Mouse (Mus musculus): ENCODE results near the gene Ube2cbp. TPM values are rescaled to one million over a fixed set of nuclear protein-coding genes. Genes with fewer than 3 reads are reported as not detected.
A peak's percentile ranks its signal among the peaks of the same experiment; 100 is the strongest.

The Ube2cbp gene
- polyA plus RNA-seq (2017; shearing (Covaris generic)) = 1 to 10 TPM; 2.3 to 3.4 TPM

- peak; percentile 65 for ATAC-seq
Observed at GRCm38 (mm10) chr9:86464151-86465105, at the start of gene Ube2cbp. Gene Ube2cbp, minus strand, starts transcription at chr9:86464950.

- ATAC-seq = no peak
Observed at GRCm38 (mm10) chr9:86514390-86514789, 49.6 kb upstream of the Ube2cbp start.

GRCm38 (mm10) chr9:86513733-86514132 is 49.0 kb upstream of the Ube2cbp start:
- no peak for ATAC-seq

- ATAC-seq = no peak
Observed at GRCm38 (mm10) chr9:86507437-86507836, 42.7 kb upstream of the Ube2cbp start.

GRCm38 (mm10) chr9:86499083-86499482 is 34.3 kb upstream of the Ube2cbp start:
- ATAC-seq = no peak

- ATAC-seq = no peak
Observed at GRCm38 (mm10) chr9:86496261-86496660, 31.5 kb upstream of the Ube2cbp start.

GRCm38 (mm10) chr9:86491740-86492139 is 27.0 kb upstream of the Ube2cbp start:
- no peak for ATAC-seq

- ATAC-seq = no peak
Observed at GRCm38 (mm10) chr9:86482236-86482635, 17.5 kb upstream of the Ube2cbp start.

- no peak for ATAC-seq
Observed at GRCm38 (mm10) chr9:86478414-86479093, 13.8 kb upstream of the Ube2cbp start.

- peak; percentile 61 for ATAC-seq
Observed at GRCm38 (mm10) chr9:86476763-86477162, 12.0 kb upstream of the Ube2cbp start.

GRCm38 (mm10) chr9:86475956-86476355 is 11.2 kb upstream of the Ube2cbp start:
- ATAC-seq = no peak

- peak; percentile 72 for ATAC-seq
Observed at GRCm38 (mm10) chr9:86466990-86467870, 2.5 kb upstream of the Ube2cbp start, which contains the start of gene Dop1a. Gene Dop1a, plus strand, starts transcription at chr9:86467154.

GRCm38 (mm10) chr9:86453626-86454025 is 11.1 kb downstream of the Ube2cbp start:
- ATAC-seq = no peak

GRCm38 (mm10) chr9:86451617-86452016 is 13.1 kb downstream of the Ube2cbp start:
- ATAC-seq = peak; percentile 94

GRCm38 (mm10) chr9:86451094-86451493 is 13.7 kb downstream of the Ube2cbp start:
- ATAC-seq = no peak

GRCm38 (mm10) chr9:86449581-86449980 is 15.2 kb downstream of the Ube2cbp start:
- ATAC-seq = peak; percentile 60

- ATAC-seq = no peak
Observed at GRCm38 (mm10) chr9:86447431-86447830, 17.3 kb downstream of the Ube2cbp start.

GRCm38 (mm10) chr9:86446847-86447246 is 17.9 kb downstream of the Ube2cbp start:
- ATAC-seq = no peak

- ATAC-seq = no peak
Observed at GRCm38 (mm10) chr9:86442248-86442647, 22.5 kb downstream of the Ube2cbp start.

- no peak for ATAC-seq
Observed at GRCm38 (mm10) chr9:86438337-86439009, 26.3 kb downstream of the Ube2cbp start.

- no peak for ATAC-seq
Observed at GRCm38 (mm10) chr9:86436608-86437007, 28.1 kb downstream of the Ube2cbp start.

- ATAC-seq = no peak
Observed at GRCm38 (mm10) chr9:86435510-86435909, 29.2 kb downstream of the Ube2cbp start.
